Mouse (Mus musculus): ENCODE measurements around the gene Anapc13. TPM values are rescaled to one million over a fixed set of nuclear protein-coding genes. Genes with fewer than 3 reads are reported as not detected.

The Anapc13 gene
- polyA plus RNA-seq, 1 experiment from 2014 or later = 194 TPM

DNA sequence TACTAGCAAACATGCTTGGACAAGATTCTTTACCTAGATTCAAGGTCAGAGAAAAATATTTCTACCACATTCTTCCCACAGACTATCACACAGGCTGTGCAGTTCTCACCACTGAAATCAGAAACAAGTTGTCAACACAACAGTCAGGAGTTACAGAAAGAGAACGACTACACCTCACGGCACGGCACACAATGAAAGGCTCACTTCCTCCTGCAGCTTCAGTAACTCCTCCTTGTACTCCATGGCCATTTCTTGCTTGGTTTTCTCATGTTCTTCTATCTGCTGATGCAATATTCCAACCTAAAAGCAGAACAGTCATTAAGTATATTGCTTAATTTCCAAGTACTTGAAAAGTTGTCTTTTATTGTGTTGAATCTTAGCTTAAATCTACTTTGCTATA lies 11.0 kb upstream of the Anapc13 start:
- H3K27ac ChIP-seq (replicated peaks) = no peak overlapping the region
- H3K27me3 ChIP-seq = no peaks in the 10 kb centered on the region
- ATAC-seq (ENCODE audit: low FRiP score, low read depth) = no peak
- H3K4me2 ChIP-seq (replicated peaks) = no peak overlapping the region
- no peaks in the 10 kb centered on the region for H3K9me3 ChIP-seq
- H3K4me1 ChIP-seq = no peaks in the 10 kb centered on the region
- H3K4me3 ChIP-seq = no peak overlapping the region
- peaks cover 75% of the 10 kb centered on the region for H3K36me3 ChIP-seq
- 97% methylated on average over 3 of the region's 3 CpGs for WGBS
- H3K9ac ChIP-seq (replicated peaks) = no peak overlapping the region

GRCm38 (mm10) chr9:102616267-102616666 lies 9.8 kb upstream of the Anapc13 start:
- no peak overlapping the region for H3K9ac ChIP-seq (replicated peaks)
- ATAC-seq (ENCODE audit: low FRiP score, low read depth) = no peak
- no peak overlapping the region for H3K27ac ChIP-seq (replicated peaks)
- 83% methylated on average over 9 of the region's 9 CpGs for WGBS
- peaks cover 67% of the 10 kb centered on the region for H3K36me3 ChIP-seq
- H3K9me3 ChIP-seq = no peaks in the 10 kb centered on the region
- no peak overlapping the region for H3K4me3 ChIP-seq
- H3K27me3 ChIP-seq = no peaks in the 10 kb centered on the region
- H3K4me1 ChIP-seq = no peaks in the 10 kb centered on the region
- no peak overlapping the region for H3K4me2 ChIP-seq (replicated peaks)

- ATAC-seq (ENCODE audit: low FRiP score, low read depth) = no peak
- Histone ChIP-seq H3K9me3 (no peaks in the 10 kb centered on the region), H3K4me1 (peaks cover 4% of the 10 kb centered on the region; the same call in 1 of the 2 replicates), H3K9ac (replicated peaks) (no peak overlapping the region), H3K27me3 (no peaks in the 10 kb centered on the region), H3K36me3 (peaks cover 28% of the 10 kb centered on the region), H3K4me3 (no peak overlapping the region), H3K4me2 (replicated peaks) (no peak overlapping the region), H3K27ac (replicated peaks) (no peak overlapping the region)
- 76% methylated on average over 5 of the region's 5 CpGs for WGBS
These were observed 4.7 kb upstream of the Anapc13 start for GRCm38 (mm10) chr9:102621385-102621784.

GRCm38 (mm10) chr9:102622192-102622857 lies 3.8 kb upstream of the Anapc13 start:
- 39% methylated on average over 5 of the region's 5 CpGs for WGBS
- peaks cover 9% of the 10 kb centered on the region for H3K4me1 ChIP-seq
- no peak overlapping the region for H3K4me3 ChIP-seq
- peaks cover 21% of the 10 kb centered on the region; the same call in 1 of the 2 replicates for H3K36me3 ChIP-seq
- ATAC-seq (ENCODE audit: low FRiP score, low read depth) = no peak
- H3K4me2 ChIP-seq (replicated peaks) = no peak overlapping the region
- no peak overlapping the region; the same call in 1 of the 2 replicates for H3K27ac ChIP-seq (replicated peaks)
- no peaks in the 10 kb centered on the region for H3K27me3 ChIP-seq
- H3K9me3 ChIP-seq = no peaks in the 10 kb centered on the region
- no peak overlapping the region for H3K9ac ChIP-seq (replicated peaks)

DNA sequence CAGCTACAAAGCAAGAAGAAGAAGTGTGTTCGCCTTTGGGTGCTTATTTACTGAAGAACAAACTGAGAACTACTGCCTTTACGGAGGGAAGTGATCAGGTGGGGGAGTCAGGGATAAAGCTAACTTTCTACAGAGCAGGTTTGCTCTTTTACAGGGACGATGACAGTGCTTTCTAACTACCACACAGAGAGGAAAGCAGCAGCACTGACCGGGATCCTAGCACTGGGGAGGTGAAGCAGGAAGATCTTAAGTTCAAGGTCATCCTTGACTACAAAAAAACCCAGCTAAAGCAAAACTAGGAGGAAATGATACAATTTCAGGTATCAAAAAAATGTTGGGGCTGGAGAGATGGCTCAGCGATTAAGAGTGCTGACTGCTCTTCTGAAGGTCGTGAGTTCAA lies 3.2 kb upstream of the Anapc13 start:
- WGBS = 88% methylated on average over 6 of the region's 6 CpGs
- H3K27me3 ChIP-seq = no peaks in the 10 kb centered on the region
- no peaks in the 10 kb centered on the region for H3K9me3 ChIP-seq
- H3K9ac ChIP-seq (replicated peaks) = no peak overlapping the region
- peaks cover 14% of the 10 kb centered on the region for H3K4me1 ChIP-seq
- peaks cover 16% of the 10 kb centered on the region; the same call in 1 of the 2 replicates for H3K36me3 ChIP-seq
- H3K27ac ChIP-seq (replicated peaks) = no peak overlapping the region; the same call in 1 of the 2 replicates
- H3K4me2 ChIP-seq (replicated peaks) = no peak overlapping the region
- H3K4me3 ChIP-seq = no peak overlapping the region
- ATAC-seq (ENCODE audit: low FRiP score, low read depth) = no peak

DNA sequence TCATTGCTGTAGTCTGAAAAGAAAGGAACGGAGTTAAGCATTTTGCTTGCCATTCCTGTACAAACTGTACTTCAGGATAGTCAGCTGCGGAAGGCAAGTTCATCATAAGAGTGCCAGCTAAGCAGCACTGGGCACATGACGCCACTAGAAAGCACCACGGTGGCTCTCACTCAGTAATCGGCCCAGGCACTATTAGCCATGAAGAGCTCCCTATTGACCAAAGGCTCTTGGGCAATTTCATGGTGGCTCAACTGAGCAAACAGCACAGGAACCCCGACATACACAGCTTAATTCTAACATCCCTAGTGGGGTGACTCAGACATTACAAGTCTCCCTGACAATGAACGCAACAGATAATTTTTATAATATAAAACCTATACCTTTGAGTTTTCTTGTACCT lies 2.5 kb upstream of the Anapc13 start:
- Histone ChIP-seq H3K4me1 (peaks cover 14% of the 10 kb centered on the region), H3K9me3 (no peaks in the 10 kb centered on the region), H3K4me3 (no peak overlapping the region), H3K4me2 (replicated peaks) (no peak overlapping the region), H3K27me3 (no peaks in the 10 kb centered on the region), H3K36me3 (peaks cover 9% of the 10 kb centered on the region; the same call in 1 of the 2 replicates), H3K27ac (replicated peaks) (no peak overlapping the region), H3K9ac (replicated peaks) (no peak overlapping the region)
- WGBS = 81% methylated on average over 7 of the region's 7 CpGs
- ATAC-seq (ENCODE audit: low FRiP score, low read depth) = no peak

- peak; percentile 75; the same call in 1 of the 2 replicates for ATAC-seq (ENCODE audit: low FRiP score, low read depth)
- under 1% methylated on average over 27 of the region's 27 CpGs for WGBS
These were observed 604 bp upstream of the Anapc13 start for GRCm38 (mm10) chr9:102625401-102625982.

GRCm38 (mm10) chr9:102626839-102627225 lies 736 bp downstream of the Anapc13 start:
- Histone ChIP-seq H3K9me3 (no peaks in the 10 kb centered on the region), H3K4me1 (peaks cover 14% of the 10 kb centered on the region), H3K9ac (replicated peaks) (peak overlapping the region; percentile 98), H3K27me3 (no peaks in the 10 kb centered on the region), H3K4me3 (peak overlapping the region; percentile 85), H3K36me3 (0 out of 2 replicates have a peak, but pooled peaks cover 6% of the 10 kb centered on the region), H3K4me2 (replicated peaks) (peak overlapping the region; percentile 80), H3K27ac (replicated peaks) (peak overlapping the region; percentile 97)
- WGBS = 0% methylated on average over 9 of the region's 9 CpGs
- ATAC-seq (ENCODE audit: low FRiP score, low read depth) = no peak

More at GRCm38 (mm10) chr9:102625401-102625982, 604 bp upstream of the Anapc13 start:
- Histone ChIP-seq H3K9me3 (no peaks in the 10 kb centered on the region), H3K4me1 (peaks cover 14% of the 10 kb centered on the region), H3K36me3 (no peaks in the 10 kb centered on the region), H3K27me3 (no peaks in the 10 kb centered on the region), H3K27ac (replicated peaks) (peak overlapping the region; percentile 97), H3K4me3 (peak overlapping the region; percentile 85), H3K4me2 (replicated peaks) (peak overlapping the region; percentile 80), H3K9ac (replicated peaks) (peak overlapping the region; percentile 98)

GRCm38 (mm10) chr9:102627442-102627841 lies 1.3 kb downstream of the Anapc13 start:
- Histone ChIP-seq H3K9ac (replicated peaks) (peak overlapping the region; percentile 98), H3K27me3 (no peaks in the 10 kb centered on the region), H3K27ac (replicated peaks) (no peak overlapping the region), H3K36me3 (0 out of 2 replicates have a peak, but pooled peaks cover 6% of the 10 kb centered on the region), H3K4me2 (replicated peaks) (peak overlapping the region; percentile 80), H3K4me1 (peaks cover 14% of the 10 kb centered on the region), H3K4me3 (peak overlapping the region; percentile 85), H3K9me3 (no peaks in the 10 kb centered on the region)
- 92% methylated on average over 7 of the region's 7 CpGs for WGBS
- no peak for ATAC-seq (ENCODE audit: low FRiP score, low read depth)

DNA sequence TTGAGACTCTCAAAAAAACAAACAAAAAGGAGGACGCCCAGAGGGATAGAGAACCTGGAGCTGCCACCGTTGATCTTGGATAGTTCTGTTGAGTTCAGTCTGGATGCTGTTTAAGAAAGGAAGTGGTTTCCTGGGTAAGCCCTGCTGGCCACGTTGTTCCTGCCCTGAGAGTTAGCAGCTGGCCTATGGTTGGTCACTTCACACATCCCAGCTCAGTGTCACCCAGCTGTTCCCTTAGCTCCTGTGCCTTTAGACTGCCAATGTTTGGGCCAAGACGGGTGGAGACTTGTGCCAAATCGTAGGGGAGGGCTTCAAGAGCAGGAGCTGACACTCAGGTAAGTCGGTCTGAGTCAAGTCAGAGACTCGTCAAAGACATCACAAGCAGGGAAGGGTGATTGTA lies 3.0 kb downstream of the Anapc13 start:
- 78% methylated on average over 7 of the region's 7 CpGs for WGBS
- H3K4me2 ChIP-seq (replicated peaks) = no peak overlapping the region
- no peak for ATAC-seq (ENCODE audit: low FRiP score, low read depth)

DNA sequence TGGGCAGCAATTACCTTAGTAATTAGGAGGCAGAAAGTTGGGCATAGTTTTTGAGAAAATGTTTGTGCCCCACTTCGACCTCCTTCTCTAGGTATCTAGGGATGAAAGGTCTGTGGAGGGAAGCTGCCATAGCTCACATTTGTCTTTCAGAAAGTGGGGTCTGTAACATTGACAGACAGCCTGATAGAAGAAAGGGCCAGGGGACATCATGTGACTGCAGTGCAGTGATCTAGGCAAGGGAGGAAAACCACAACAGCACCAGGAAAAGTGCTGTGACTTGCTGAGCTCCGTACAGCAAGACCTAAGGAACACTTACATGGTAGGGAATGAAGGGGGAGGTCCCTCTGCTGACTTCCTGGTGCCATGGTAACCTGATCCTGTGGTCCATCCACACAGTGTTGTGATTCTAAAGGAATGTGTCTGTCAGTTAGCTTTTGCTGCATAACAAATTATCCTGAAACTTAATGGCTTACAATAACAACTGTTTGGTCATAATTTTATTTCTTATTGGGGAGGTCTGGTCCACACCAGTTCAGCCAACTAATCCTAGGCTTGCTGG lies 5.6 kb downstream of the Anapc13 start:
- H3K36me3 ChIP-seq = peaks cover 19% of the 10 kb centered on the region
- H3K9ac ChIP-seq (replicated peaks) = no peak overlapping the region
- WGBS = 59% methylated on average over 2 of the region's 2 CpGs

More for the DNA sequence above, 3.0 kb downstream of the Anapc13 start:
- Histone ChIP-seq H3K4me1 (peaks cover 14% of the 10 kb centered on the region), H3K9ac (replicated peaks) (no peak overlapping the region), H3K27ac (replicated peaks) (no peak overlapping the region), H3K36me3 (0 out of 2 replicates have a peak, but pooled peaks cover 10% of the 10 kb centered on the region), H3K27me3 (no peaks in the 10 kb centered on the region), H3K4me3 (no peak overlapping the region), H3K9me3 (no peaks in the 10 kb centered on the region)

GRCm38 (mm10) chr9:102632173-102632572 lies 6.1 kb downstream of the Anapc13 start:
- H3K4me3 ChIP-seq = no peak overlapping the region
- H3K9me3 ChIP-seq = no peaks in the 10 kb centered on the region
- no peaks in the 10 kb centered on the region for H3K27me3 ChIP-seq
- peaks cover 6% of the 10 kb centered on the region for H3K4me1 ChIP-seq
- ATAC-seq (ENCODE audit: low FRiP score, low read depth) = no peak
- 95% methylated on average over 4 of the region's 4 CpGs for WGBS
- no peak overlapping the region for H3K9ac ChIP-seq (replicated peaks)
- no peak overlapping the region for H3K4me2 ChIP-seq (replicated peaks)
- no peak overlapping the region for H3K27ac ChIP-seq (replicated peaks)
- peaks cover 19% of the 10 kb centered on the region for H3K36me3 ChIP-seq

More for the DNA sequence above, 5.6 kb downstream of the Anapc13 start:
- Histone ChIP-seq H3K4me2 (replicated peaks) (no peak overlapping the region), H3K4me1 (peaks cover 9% of the 10 kb centered on the region), H3K27me3 (no peaks in the 10 kb centered on the region), H3K27ac (replicated peaks) (no peak overlapping the region), H3K9me3 (no peaks in the 10 kb centered on the region), H3K4me3 (no peak overlapping the region)
- ATAC-seq (ENCODE audit: low FRiP score, low read depth) = no peak
